Mouse (Mus musculus): Measurements from ENCODE around the gene Lrfn1.

GRCm38 (mm10) chr7:28440739-28441138 lies 11.0 kb upstream of the Lrfn1 start:
- TF ChIP-seq POLR2A (IDR thresholded peaks at IDR 0.05; ENCODE audit: borderline replicate concordance, insufficient read depth, low read length) = no peak
- TF ChIP-seq CTCF (IDR thresholded peaks at IDR 0.05; ENCODE audit: borderline replicate concordance, insufficient read depth, low read depth, low read length) = no peak
